Mouse (Mus musculus): ENCODE data around the gene Tbx2. TPM values are rescaled to one million over a fixed set of nuclear protein-coding genes. Genes with fewer than 3 reads are reported as not detected.

Gene Tbx2
- polyA plus RNA-seq, 1 experiment from 2014 or later = 11.3 TPM

GRCm38 (mm10) chr11:85828691-85829519, 3.4 kb upstream of the Tbx2 start:
- Histone ChIP-seq H3K27me3 (ENCODE audit: control insufficient read depth, insufficient read depth, low read length) (peaks cover 72% of the 10 kb centered on the region), H3K4me3 (ENCODE audit: low read depth, low read length) (peak overlapping the region; percentile 12; the same call in 1 of the 2 replicates), H3K36me3 (ENCODE audit: control insufficient read depth, insufficient read depth, low read length) (no peaks in the 10 kb centered on the region), H3K9ac (ENCODE audit: low read length) (peak overlapping the region; percentile 32; the same call in 1 of the 2 replicates), H3K9me3 (ENCODE audit: control insufficient read depth, low read length) (no peaks in the 10 kb centered on the region), H3K27ac (replicated peaks; ENCODE audit: low read depth, low read length) (0 out of 2 replicates have a peak overlapping the region, but pooled peaks have one; percentile 68), H3K4me2 (ENCODE audit: low read depth, severe bottlenecking) (peak overlapping the region; percentile 55), H3K4me1 (ENCODE audit: control insufficient read depth, insufficient read depth, low read length) (peaks cover 46% of the 10 kb centered on the region)
- ATAC-seq (ENCODE audit: insufficient number of reproducible peaks, low FRiP score, low TSS enrichment, low read depth) (no peak), DNase-seq (ENCODE audit: low spot score) (peak; percentile 64)
- 5% methylated on average over 38 of the region's 38 CpGs for WGBS

- H3K27ac ChIP-seq (replicated peaks; ENCODE audit: low read depth, low read length) = peak overlapping the region; percentile 68
- under 1% methylated on average over 61 of the region's 61 CpGs for WGBS
Measured at GRCm38 (mm10) chr11:85829520-85830440, 2.6 kb upstream of the Tbx2 start.

GRCm38 (mm10) chr11:85830901-85831341, 1.4 kb upstream of the Tbx2 start:
- Histone ChIP-seq H3K4me1 (ENCODE audit: control insufficient read depth, insufficient read depth, low read length) (peaks cover 31% of the 10 kb centered on the region), H3K36me3 (ENCODE audit: control insufficient read depth, insufficient read depth, low read length) (no peaks in the 10 kb centered on the region), H3K4me2 (ENCODE audit: low read depth, severe bottlenecking) (peak overlapping the region; percentile 55), H3K4me3 (ENCODE audit: low read depth, low read length) (peak overlapping the region; percentile 61), H3K27ac (replicated peaks; ENCODE audit: low read depth, low read length) (peak overlapping the region; percentile 68), H3K9me3 (ENCODE audit: control insufficient read depth, low read length) (no peaks in the 10 kb centered on the region), H3K9ac (ENCODE audit: low read length) (peak overlapping the region; percentile 32), H3K27me3 (ENCODE audit: control insufficient read depth, insufficient read depth, low read length) (peaks cover 80% of the 10 kb centered on the region)
- ATAC-seq (ENCODE audit: insufficient number of reproducible peaks, low FRiP score, low TSS enrichment, low read depth) (no peak), DNase-seq (ENCODE audit: low spot score) (peak; percentile 78)
- under 1% methylated on average over 17 of the region's 17 CpGs for WGBS

More at GRCm38 (mm10) chr11:85829520-85830440, 2.6 kb upstream of the Tbx2 start:
- Histone ChIP-seq H3K4me3 (ENCODE audit: low read depth, low read length) (peak overlapping the region; percentile 61), H3K36me3 (ENCODE audit: control insufficient read depth, insufficient read depth, low read length) (no peaks in the 10 kb centered on the region), H3K4me2 (ENCODE audit: low read depth, severe bottlenecking) (peak overlapping the region; percentile 55), H3K9me3 (ENCODE audit: control insufficient read depth, low read length) (no peaks in the 10 kb centered on the region), H3K4me1 (ENCODE audit: control insufficient read depth, insufficient read depth, low read length) (peaks cover 40% of the 10 kb centered on the region), H3K9ac (ENCODE audit: low read length) (peak overlapping the region; percentile 44), H3K27me3 (ENCODE audit: control insufficient read depth, insufficient read depth, low read length) (peaks cover 77% of the 10 kb centered on the region)
- peak; percentile 15; the same call in 1 of the 2 replicates for ATAC-seq (ENCODE audit: insufficient number of reproducible peaks, low FRiP score, low TSS enrichment, low read depth)
- DNase-seq (ENCODE audit: low spot score) = peak; percentile 74

GRCm38 (mm10) chr11:85831656-85832230, 608 bp upstream of the Tbx2 start:
- WGBS = under 1% methylated on average over 33 of the region's 33 CpGs
- DNase-seq (ENCODE audit: low spot score) (no peak), ATAC-seq (ENCODE audit: insufficient number of reproducible peaks, low FRiP score, low TSS enrichment, low read depth) (no peak; the same call in 1 of the 2 replicates)
- no peaks in the 10 kb centered on the region for H3K9me3 ChIP-seq (ENCODE audit: control insufficient read depth, low read length)
- H3K27ac ChIP-seq (replicated peaks; ENCODE audit: low read depth, low read length) = peak overlapping the region; percentile 68
- peaks cover 80% of the 10 kb centered on the region for H3K27me3 ChIP-seq (ENCODE audit: control insufficient read depth, insufficient read depth, low read length)
- H3K4me2 ChIP-seq (ENCODE audit: low read depth, severe bottlenecking) = peak overlapping the region; percentile 90
- no peaks in the 10 kb centered on the region for H3K36me3 ChIP-seq (ENCODE audit: control insufficient read depth, insufficient read depth, low read length)
- H3K4me3 ChIP-seq (ENCODE audit: low read depth, low read length) = peak overlapping the region; percentile 61
- peaks cover 32% of the 10 kb centered on the region for H3K4me1 ChIP-seq (ENCODE audit: control insufficient read depth, insufficient read depth, low read length)
- peak overlapping the region; percentile 62 for H3K9ac ChIP-seq (ENCODE audit: low read length)

GRCm38 (mm10) chr11:85833081-85833521, 750 bp downstream of the Tbx2 start:
- peaks cover 75% of the 10 kb centered on the region for H3K27me3 ChIP-seq (ENCODE audit: control insufficient read depth, insufficient read depth, low read length)
- WGBS = under 1% methylated on average over 38 of the region's 54 CpGs

GRCm38 (mm10) chr11:85833761-85834385, 1.5 kb downstream of the Tbx2 start:
- Histone ChIP-seq H3K4me2 (ENCODE audit: low read depth, severe bottlenecking) (peak overlapping the region; percentile 90), H3K9ac (ENCODE audit: low read length) (peak overlapping the region; percentile 82), H3K9me3 (ENCODE audit: control insufficient read depth, low read length) (no peaks in the 10 kb centered on the region; the same call in 1 of the 2 replicates), H3K4me3 (ENCODE audit: low read depth, low read length) (peak overlapping the region; percentile 61), H3K36me3 (ENCODE audit: control insufficient read depth, insufficient read depth, low read length) (no peaks in the 10 kb centered on the region), H3K4me1 (ENCODE audit: control insufficient read depth, insufficient read depth, low read length) (peaks cover 36% of the 10 kb centered on the region), H3K27ac (replicated peaks; ENCODE audit: low read depth, low read length) (peak overlapping the region; percentile 90), H3K27me3 (ENCODE audit: control insufficient read depth, insufficient read depth, low read length) (peaks cover 75% of the 10 kb centered on the region)
- DNase-seq (ENCODE audit: low spot score) (peak; percentile 68), ATAC-seq (ENCODE audit: insufficient number of reproducible peaks, low FRiP score, low TSS enrichment, low read depth) (no peak)
- WGBS = 2% methylated on average over 11 of the region's 11 CpGs

More at GRCm38 (mm10) chr11:85833081-85833521, 750 bp downstream of the Tbx2 start:
- Histone ChIP-seq H3K36me3 (ENCODE audit: control insufficient read depth, insufficient read depth, low read length) (no peaks in the 10 kb centered on the region), H3K4me2 (ENCODE audit: low read depth, severe bottlenecking) (peak overlapping the region; percentile 90), H3K9me3 (ENCODE audit: control insufficient read depth, low read length) (no peaks in the 10 kb centered on the region; the same call in 1 of the 2 replicates), H3K4me1 (ENCODE audit: control insufficient read depth, insufficient read depth, low read length) (peaks cover 37% of the 10 kb centered on the region), H3K27ac (replicated peaks; ENCODE audit: low read depth, low read length) (peak overlapping the region; percentile 90), H3K9ac (ENCODE audit: low read length) (peak overlapping the region; percentile 82), H3K4me3 (ENCODE audit: low read depth, low read length) (peak overlapping the region; percentile 61)
- DNase-seq (ENCODE audit: low spot score) (peak; percentile 70), ATAC-seq (ENCODE audit: insufficient number of reproducible peaks, low FRiP score, low TSS enrichment, low read depth) (no peak)

GRCm38 (mm10) chr11:85834386-85834931, 2.1 kb downstream of the Tbx2 start:
- peak; percentile 53 for DNase-seq (ENCODE audit: low spot score)
- Histone ChIP-seq H3K36me3 (ENCODE audit: control insufficient read depth, insufficient read depth, low read length) (no peaks in the 10 kb centered on the region), H3K9ac (ENCODE audit: low read length) (peak overlapping the region; percentile 82), H3K4me2 (ENCODE audit: low read depth, severe bottlenecking) (peak overlapping the region; percentile 90), H3K27me3 (ENCODE audit: control insufficient read depth, insufficient read depth, low read length) (peaks cover 74% of the 10 kb centered on the region), H3K4me1 (ENCODE audit: control insufficient read depth, insufficient read depth, low read length) (peaks cover 32% of the 10 kb centered on the region), H3K9me3 (ENCODE audit: control insufficient read depth, low read length) (no peaks in the 10 kb centered on the region; the same call in 1 of the 2 replicates), H3K4me3 (ENCODE audit: low read depth, low read length) (peak overlapping the region; percentile 61), H3K27ac (replicated peaks; ENCODE audit: low read depth, low read length) (peak overlapping the region; percentile 42; the same call in 1 of the 2 replicates)
- ATAC-seq (ENCODE audit: insufficient number of reproducible peaks, low FRiP score, low TSS enrichment, low read depth) = no peak
- 3% methylated on average over 17 of the region's 17 CpGs for WGBS
